Mouse (Mus musculus) inflammation-experienced regulatory T-cells, adult 6 months (primary cell): ENCODE results near the gene Gmpr. TPM values are rescaled to one million over a fixed set of nuclear protein-coding genes. Genes with fewer than 3 reads are reported as not detected.

ENCODE experiments used
- polyA plus RNA-seq, 3 experiments: library from polyadenylated mRNA; unstranded; fragments of 100-300 nt; shearing (Covaris generic); gene quantifications; one replicate each; pipeline ENCODE4 v1.2.1; 2017

Gene Gmpr
- polyA plus RNA-seq, 3 experiments from 2014 or later, result 0.52 TPM; not detected in 2

Other genes starting within 250 kb of the Gmpr start
- gene Mylip, start 117.7 kb upstream of the Gmpr start, polyA plus RNA-seq, result 10 to 100 TPM in 2 of 3 experiments, 1 to 10 TPM in 1; 9.4 to 14.9 (median 13.6) TPM